Mouse (Mus musculus) naive thymus-derived CD4-positive, alpha-beta T cell, adult 2 months (primary cell): ENCODE results near the gene Fam110a.
"Not testable (repeated sequence)": the region's sequence is repeated elsewhere in the genome, so short reads cannot be mapped to it uniquely, and the experiment has no call there.

ENCODE experiments used
- DNase-seq: peaks from one replicate; pipeline ENCODE4 v3.0.0-alpha.2; 2011; ENCODE audit warnings: low read depth

Gene Fam110a

DNA sequence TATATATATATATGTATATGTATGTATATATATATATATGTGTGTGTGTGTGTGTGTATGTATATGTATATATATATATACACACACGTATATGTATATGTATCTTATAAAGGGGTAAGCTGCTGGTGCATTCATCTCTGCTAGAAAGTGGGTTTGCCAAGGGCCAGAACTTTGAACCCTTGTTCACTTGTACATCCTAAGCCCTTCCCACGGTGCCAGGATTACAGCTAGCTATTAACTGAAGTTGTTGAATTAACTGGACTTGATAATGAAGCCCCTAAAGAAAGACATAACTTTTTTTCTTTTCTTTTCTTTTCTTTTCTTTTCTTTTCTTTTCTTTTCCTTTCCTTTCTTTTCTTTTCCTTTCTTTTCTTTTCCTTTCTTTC is 17.2 kb upstream of the Fam110a start:
- DNase-seq: not testable (repeated sequence)

DNA sequence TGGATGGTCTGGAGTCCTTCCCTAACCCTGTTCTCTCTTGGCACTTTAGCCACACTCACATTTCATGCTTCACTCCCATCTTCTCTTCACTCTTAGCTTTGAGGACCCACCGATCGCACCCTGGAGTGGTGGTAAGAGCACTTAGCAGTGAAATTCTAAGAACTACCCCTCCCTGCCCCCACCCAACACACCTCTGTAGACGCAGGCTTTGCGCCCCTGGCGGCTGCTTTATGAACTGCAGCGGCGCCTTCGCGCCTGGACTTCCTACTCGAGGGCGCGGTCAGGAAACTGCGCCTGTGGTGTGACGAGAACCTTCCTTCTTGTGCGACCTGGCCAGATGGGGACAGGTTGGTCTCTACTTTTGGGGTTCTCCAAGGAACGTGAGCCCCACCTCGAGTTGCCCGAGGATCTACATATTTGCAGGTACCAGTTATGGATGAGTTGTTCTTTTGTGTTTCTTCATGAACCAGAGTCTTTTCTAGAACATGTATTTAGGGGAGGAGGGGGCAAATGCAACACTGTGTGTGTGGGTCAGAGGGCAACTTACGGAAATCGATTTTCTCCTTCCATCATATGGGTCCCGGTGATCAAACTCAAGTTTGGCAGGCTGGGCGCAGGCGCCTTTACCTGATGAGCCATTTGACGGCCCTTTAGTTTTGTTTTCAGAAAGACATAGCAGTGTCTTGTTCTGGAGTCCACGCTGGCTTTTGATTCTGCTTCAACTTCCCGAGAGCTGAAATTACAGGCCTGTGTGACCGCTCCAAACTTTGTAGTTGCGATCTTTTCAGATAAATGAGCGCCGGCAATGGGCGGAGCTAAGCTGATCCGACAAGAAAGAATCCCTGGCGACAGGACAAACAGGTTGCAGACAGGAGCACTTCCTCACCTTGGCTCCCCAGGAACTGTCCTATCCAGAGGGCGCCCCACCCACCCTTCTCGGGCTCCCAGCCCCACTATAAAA is 16.5 kb upstream of the Fam110a start, which contains the start of gene Slc52a3:
Gene Slc52a3 (plus strand): TSS at position 283 of the 961 bp plus-strand sequence.
- peak; percentile 94 for DNase-seq

DNA sequence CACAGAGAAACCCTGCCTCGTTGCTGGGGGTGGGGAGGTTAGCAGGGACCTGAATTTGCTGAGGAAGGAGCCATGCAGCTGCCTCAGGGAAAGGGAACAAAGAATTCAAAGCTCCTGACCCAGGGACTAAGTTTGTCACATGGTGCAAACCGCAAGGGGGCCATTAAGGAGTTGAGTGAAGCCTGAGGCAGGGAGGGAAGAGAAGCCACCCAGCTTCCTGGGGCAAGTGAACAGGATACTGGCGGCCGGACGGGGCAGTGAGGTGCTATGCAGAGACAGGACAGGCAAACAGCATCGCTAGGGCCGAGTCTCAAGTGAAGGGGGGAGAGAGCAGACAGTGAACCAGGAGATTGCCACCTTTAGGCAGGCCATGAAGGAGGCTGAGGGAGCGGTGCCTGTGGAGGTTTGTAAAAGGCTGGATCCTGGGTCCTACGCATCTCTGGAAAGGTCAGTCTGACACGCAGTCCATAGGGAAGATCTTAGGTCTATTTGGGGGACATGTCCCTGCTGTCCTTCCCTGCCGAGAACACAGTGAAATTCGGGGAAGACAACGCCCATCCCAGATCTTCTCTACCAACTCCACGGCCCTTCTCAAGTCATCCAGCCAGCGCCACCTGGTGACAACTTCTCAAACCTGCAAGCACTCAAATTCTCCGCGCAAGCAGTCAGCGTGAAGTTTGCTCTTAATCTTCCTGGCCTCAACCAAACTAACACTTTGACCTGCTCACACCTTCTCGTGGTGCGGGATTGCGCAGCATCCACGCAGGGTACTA is 14.5 kb upstream of the Fam110a start:
- peak; percentile 86 for DNase-seq

GRCm38 (mm10) chr2:151991446-151991845 is 11.4 kb upstream of the Fam110a start:
- DNase-seq: no peak

DNA sequence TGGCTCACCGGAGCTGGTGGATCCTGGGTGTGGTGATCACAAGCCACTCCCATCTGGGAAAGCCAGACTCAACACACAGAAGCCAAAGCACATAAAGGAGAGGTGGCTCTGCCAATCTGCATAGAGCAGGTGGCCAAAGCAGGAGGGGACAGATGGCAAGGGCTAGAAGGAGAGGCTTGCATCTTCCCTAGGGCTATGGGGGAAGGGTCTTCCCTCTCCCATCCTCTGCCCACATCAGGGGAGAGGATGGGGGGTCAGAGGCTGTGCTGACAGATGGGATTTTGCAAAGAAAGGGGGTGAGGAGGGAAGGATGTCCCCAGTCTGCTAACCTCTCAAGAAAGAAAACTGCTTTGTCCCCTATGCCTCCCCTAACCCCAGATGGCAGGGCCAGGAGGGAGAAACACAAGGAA is 11.0 kb upstream of the Fam110a start:
- DNase-seq: no peak

DNA sequence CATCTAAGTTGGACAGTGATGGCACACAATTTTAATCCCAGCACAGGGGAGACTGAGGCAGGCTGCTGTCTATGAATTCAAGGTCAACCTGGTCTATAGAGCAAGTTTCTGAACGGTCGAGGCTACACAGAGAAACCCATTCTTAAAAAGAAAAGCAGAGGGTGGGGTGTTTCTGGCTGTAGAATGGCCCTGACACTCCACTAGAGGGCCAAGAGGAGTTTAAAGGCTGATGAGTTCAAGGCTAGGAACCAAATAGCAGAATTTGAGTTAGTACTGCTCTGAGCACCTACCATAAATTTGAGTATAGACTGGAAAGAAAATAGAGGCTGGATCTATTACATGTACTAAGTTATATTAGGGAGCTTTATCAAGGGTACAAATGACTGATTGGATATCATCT is 9.0 kb upstream of the Fam110a start:
- DNase-seq: no peak

GRCm38 (mm10) chr2:151986958-151987357 is 6.9 kb upstream of the Fam110a start:
- no peak for DNase-seq

GRCm38 (mm10) chr2:151985426-151986172 is 5.6 kb upstream of the Fam110a start:
- DNase-seq: no peak

DNA sequence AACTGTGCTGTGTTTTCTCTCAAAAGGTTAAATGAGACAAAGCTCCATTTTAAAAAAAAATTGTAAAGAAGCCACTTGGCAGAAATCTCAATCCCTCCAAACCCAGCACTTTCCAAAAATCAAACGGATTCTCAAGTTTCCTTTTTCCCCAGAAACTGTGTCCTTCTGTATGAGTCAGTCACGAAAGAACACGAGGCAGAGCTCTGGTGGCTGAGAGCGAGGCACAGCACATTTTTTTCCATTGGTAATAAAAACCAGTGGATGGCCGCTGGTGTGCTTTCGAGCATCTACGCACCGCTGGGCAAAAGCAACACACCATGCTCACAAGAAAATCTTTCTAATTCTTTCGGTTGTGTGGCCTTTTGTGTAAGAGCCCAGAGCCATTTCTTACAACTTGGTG is 4.0 kb upstream of the Fam110a start:
- DNase-seq: no peak

GRCm38 (mm10) chr2:151982476-151982875 is 2.5 kb upstream of the Fam110a start:
- no peak for DNase-seq

DNA sequence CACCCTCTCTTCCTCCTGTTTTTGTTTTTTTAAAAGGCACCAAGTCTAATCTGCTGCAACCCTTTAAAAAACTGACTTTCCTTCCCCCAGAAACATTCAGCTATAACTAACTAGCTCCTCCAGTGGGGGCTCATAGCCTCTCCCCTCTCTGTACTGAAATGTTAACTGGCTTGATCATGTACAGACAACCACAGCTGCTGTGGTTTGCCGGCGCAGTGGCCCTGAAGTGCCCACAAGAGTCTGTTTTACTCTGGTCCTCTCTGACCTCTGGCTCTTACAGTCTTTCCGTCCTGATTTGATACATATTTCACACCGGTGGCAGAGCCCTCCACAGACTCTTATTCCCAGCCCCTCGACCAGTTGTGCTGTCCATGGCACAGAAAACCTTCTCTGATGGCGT is 1.2 kb upstream of the Fam110a start:
- DNase-seq: no peak

- no peak for DNase-seq
Measured at GRCm38 (mm10) chr2:151980355-151980693, 305 bp upstream of the Fam110a start.

- no peak for DNase-seq
Measured at GRCm38 (mm10) chr2:151978494-151978893, 1.5 kb downstream of the Fam110a start.

DNA sequence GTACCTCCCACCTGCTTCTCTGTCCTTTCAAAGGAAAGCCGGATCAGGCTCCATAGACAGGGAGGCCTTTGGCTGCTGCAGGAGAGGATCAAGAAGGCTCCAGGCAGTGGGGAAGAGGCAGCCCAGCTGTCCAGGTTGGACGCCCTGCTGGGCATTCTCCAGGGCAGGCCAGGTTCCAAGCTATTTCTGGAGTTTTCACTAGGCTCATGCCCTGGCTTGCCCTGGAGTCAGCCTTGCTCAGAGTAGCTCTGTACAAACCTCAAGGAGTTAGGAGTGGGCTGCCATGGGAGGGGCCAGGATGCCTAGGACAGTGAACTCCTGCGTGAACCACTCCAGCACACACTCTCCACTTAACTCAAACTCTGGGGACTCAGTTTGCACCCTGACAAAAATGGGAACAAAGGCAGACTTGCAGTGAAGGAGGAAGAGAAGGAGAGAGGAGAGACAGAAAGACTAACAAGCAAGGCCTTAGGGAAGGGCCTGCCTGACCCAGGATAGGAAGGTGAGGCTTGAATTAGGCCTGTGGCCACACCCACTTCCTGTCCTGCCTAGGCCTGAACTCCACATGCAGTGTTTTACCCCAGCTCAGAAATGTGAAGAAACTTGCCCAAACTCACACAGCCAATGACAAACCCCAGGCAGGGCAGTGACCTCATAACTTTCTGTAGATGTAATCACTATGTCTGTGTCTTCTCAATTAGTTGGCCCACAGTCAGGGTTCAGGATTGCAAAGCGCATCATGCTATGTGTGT is 2.2 kb downstream of the Fam110a start:
- DNase-seq: no peak

GRCm38 (mm10) chr2:151976067-151976466 is 4.0 kb downstream of the Fam110a start:
- no peak for DNase-seq

DNA sequence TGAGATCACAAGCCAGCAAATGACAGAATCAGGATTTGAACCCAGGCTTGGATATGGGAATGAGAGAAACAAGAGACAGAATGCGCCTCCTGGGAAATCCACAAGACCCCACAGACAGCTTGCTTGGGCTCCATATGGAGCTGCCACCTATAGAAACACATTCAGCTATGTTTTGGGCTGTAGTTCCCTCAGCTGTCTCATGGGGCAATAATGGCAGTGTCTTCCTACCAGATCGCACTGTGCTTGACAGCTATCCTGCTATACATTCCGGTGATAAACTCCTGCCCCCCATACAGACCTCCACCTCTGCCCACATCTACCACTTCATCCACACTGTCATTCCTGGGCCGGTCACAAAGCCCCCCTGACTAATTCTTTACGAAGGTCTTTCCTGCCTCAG is 4.7 kb downstream of the Fam110a start:
- no peak for DNase-seq

GRCm38 (mm10) chr2:151973595-151974562 is 6.1 kb downstream of the Fam110a start:
- DNase-seq: peak; percentile 69

- peak; percentile 71 for DNase-seq
Measured at GRCm38 (mm10) chr2:151972880-151973594, 7.0 kb downstream of the Fam110a start.

DNA sequence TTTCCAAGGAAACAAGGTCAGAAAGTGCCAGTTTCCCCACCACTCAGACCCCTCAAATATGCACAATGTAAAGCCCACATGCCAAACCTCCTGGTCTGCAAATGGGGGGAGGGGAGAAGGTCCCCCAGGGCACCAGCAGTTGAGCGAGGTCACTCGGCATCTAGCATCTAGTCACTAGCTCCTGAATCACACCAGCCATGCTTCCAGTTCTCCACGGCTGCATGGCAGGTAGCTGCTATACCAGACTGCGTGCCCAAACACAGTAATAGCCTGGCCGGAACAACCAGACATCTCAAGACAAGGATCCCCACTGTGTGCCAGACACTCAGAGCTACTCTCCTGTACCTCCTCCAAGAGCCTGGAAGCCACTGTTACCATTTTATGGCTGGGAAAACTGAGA is 8.3 kb downstream of the Fam110a start:
- no peak for DNase-seq
